Mouse (Mus musculus): Measurements from ENCODE around the gene Tmem174.

The Tmem174 gene

DNA sequence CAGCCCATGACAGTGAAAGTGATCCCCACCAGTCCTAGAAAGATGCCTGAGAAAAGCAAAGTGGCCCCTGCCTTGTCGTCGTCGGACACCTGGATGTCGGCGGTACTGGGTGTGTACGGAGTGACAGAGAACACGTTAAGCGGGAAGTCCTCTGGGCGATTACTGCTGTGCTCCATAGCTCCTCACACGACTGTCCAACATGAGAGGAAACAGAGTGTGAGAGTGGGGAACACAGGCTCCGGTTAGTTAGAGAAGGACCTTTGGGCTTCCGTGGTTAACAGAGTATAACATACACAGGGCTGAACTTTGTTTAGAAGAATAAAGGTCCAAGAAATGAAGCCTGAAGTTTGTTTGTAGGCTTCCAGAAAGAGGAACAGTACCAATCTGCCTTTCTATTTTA is at the start of gene Tmem174:
Tmem174 (minus strand) TSS at position 266 of the 400 bp plus-strand sequence.
- DNase-seq (ENCODE audit: low read depth, low spot score) = no peak

DNA sequence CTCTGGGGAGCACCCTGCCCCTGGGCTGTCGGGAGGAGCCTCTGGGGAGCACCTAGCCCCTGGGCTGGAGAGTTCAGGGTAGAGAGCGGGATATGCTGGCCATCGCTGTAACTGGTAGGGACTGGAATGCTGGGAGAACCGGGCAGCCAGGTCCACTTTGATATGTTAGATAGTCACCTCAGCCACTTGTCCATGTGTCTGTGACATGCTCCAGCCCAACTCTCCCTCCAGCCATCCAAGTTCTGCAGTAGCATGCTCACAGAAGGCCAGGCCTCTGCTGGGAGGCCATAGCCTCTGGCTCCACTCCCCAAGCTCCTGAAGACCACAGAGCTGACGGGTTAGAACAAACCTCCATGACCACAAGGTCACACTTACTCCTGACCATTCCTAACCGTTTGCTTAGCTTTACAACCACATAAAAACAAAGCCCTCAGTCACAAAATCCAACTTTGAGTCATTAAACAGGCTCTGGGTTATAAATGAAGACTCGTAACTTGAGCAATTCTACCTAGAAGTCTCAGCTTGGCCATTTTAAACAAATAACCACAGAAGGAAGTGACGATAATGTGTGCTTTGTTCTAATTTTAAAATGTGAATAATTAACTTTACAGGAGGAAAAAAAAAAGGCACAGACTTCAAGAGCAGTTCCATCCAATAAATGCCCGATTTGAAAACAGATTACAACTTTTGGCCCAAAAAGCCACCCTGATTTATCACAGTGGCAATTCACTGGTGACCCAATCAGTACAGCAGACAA is 47.1 kb upstream of the Tmem174 start:
- DNase-seq (ENCODE audit: low read depth, low spot score) = no peak

GRCm38 (mm10) chr13:98683412-98683811 is 46.2 kb upstream of the Tmem174 start:
- DNase-seq (ENCODE audit: low read depth, low spot score) = no peak

DNA sequence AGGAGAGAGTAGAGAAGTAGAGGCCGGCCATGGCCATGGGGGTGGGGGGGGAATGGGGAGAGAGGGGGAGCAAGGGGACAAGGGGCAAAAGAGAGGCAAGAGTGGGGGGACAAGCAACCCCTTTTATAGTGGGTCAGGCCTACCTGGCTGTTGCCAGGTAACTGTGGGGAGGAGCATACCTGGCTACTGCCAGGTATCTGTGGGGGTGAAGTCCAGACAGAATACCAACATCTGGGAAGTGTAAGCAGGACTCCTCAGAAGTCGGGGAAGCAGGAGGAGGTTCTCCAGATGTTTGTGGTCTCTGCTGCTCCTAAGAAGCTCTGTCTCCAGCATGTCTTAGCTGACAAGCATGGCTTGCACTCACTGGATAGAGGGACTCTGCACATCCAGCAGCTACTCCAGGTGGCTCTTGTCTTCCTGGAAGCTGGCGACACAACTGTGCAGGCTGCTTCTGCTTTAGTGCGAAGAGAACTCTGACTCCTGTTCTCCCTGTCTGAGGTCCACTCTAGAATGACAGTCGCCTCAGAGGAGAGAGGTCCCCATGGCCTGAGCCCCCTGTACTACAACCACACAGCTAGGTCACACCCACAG is 43.4 kb upstream of the Tmem174 start:
- DNase-seq (ENCODE audit: low read depth, low spot score) = no peak

- DNase-seq (ENCODE audit: low read depth, low spot score) = no peak
These were observed 42.4 kb upstream of the Tmem174 start for GRCm38 (mm10) chr13:98679631-98680041.

DNA sequence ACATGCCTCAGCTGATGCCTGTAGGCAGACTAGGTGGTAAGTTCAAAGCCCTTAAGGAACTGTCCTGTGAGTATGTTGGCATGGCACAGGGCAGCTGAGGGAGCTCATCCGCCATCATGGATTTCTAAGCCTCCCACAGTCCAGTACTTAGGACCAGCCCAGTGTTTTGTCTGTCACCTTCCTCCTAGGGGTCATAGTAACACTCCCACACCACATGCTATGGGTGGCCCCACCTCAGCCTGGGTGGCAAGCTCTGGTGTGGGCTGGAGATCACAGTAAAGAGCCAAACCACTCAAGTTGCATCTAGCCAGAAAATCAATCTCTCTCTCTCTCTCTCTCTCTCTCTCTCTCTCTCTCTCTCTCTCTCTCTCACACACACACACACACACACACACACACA is 42.0 kb upstream of the Tmem174 start:
- no peak for DNase-seq (ENCODE audit: low read depth, low spot score)

DNA sequence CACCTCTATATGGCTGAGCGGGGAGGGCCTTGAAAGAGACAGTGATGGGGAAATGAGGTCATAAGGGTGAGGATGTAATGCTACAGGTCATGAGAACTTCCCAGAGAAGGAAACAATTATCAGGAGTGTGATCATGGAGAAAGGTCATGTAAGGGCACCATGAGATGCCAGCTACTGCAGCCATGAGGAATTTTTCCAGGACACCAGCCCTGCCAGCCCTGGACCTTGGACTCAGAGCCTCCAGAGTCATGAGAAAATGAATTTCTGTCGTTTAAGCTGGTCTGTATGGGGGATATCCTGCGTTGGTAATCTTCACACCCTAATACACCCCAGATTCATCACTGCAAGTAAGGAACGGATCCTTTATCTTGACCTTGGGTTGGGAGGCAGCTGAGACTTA is 36.7 kb upstream of the Tmem174 start:
- no peak for DNase-seq (ENCODE audit: low read depth, low spot score)

GRCm38 (mm10) chr13:98669296-98669695 is 32.1 kb upstream of the Tmem174 start:
- no peak for DNase-seq (ENCODE audit: low read depth, low spot score)

DNA sequence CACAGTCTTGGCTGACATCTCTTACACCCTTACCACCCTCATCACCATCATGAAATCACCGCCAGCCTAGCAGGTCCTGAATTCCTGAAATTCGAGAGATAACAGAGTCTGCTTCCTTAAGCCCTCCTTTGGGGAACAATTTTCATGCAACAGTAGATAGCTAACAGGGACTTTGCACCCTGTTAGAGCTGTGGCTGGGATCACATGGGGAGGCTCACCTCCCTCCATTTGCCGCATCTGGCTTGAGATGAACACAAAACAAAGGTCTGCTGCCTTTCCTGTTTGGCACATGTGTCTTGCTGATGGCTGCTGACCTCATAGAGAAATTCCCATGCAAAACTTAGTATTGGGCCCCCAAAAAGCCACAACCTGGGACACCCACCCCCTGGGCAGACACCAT is 30.1 kb upstream of the Tmem174 start:
- DNase-seq (ENCODE audit: low read depth, low spot score) = no peak

DNA sequence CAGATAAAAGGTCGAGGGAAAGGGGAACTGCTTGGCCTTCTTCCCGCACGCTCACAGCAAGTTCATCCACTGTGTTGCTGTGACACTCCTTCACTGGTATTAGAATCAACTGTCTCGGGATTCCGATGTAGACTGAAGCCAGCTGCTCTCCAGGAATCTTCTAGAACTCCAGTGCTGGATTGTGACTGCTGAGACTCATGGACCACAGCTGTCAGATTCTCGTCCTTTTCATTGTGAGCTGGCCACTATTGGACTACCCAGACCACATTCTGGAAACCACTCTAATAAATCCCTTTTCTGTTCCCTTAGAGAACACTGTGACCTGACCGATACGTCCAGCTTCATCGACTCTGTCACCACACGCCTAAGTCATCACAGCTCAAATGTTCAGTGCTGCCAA is 28.0 kb upstream of the Tmem174 start:
- DNase-seq (ENCODE audit: low read depth, low spot score) = no peak

GRCm38 (mm10) chr13:98662173-98662675 is 25.0 kb upstream of the Tmem174 start:
- DNase-seq (ENCODE audit: low read depth, low spot score) = peak; percentile 35

- no peak for DNase-seq (ENCODE audit: low read depth, low spot score)
These were observed 18.8 kb upstream of the Tmem174 start for GRCm38 (mm10) chr13:98656034-98656471.

GRCm38 (mm10) chr13:98655346-98655745 is 18.1 kb upstream of the Tmem174 start:
- DNase-seq (ENCODE audit: low read depth, low spot score) = no peak

DNA sequence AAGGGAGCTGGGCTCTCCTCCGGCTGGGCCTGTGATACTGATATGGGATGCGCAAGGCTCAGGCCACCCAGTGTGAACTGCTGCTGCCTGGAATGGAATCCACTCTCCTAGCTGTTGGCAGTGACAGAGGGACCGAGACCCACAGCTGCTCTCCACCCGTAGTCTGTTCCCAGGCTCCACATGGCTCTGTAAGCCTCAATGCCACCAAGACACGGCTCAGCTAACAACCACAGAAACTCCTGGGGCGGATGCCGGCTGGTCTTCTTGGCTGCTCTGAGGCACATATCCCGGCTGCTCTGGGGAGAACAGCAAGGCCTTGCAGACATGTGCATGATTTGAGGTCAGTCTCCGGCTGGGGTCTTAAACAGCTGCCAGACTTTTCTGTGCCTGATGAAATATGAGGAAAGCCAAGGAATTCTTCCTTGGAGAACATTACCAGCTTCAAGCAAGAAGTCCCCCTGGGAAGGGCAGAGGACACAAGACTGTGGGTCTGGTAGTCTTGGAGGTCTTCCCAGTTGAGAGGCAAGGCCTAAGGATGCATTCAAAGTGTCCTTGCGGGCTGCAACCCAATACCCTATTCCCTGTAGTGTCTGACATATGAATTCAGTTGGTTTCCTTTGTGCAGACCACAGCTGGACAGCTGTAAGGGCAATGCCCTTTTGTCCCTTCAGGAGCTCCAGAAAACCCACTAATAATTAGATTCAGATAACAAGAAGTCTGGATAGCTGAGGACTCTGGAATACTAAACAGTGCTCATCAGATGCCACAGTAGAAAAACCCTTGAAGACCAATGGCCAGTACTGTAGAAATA is 17.1 kb upstream of the Tmem174 start:
- no peak for DNase-seq (ENCODE audit: low read depth, low spot score)

DNA sequence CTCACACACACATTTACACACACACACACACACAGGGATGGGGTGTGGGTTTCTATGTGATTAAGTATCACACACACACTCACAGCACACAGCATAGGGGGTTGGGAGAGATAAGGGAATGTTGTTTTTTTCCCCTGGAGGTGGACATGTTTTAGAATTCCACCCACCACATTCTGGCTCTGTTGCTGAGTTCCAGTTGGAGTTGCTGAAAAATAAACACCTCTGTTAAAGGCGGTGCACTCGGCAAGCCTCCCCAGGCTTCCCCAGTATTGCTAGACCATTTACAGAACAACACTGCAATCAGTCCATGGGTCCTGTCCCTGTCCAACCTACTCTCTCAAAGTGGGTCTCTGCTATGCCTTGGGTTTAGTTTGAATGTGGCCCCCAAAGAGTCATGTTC is 15.0 kb upstream of the Tmem174 start:
- no peak for DNase-seq (ENCODE audit: low read depth, low spot score)

- DNase-seq (ENCODE audit: low read depth, low spot score) = peak; percentile 4
These were observed 14.2 kb upstream of the Tmem174 start for GRCm38 (mm10) chr13:98651228-98651977.

DNA sequence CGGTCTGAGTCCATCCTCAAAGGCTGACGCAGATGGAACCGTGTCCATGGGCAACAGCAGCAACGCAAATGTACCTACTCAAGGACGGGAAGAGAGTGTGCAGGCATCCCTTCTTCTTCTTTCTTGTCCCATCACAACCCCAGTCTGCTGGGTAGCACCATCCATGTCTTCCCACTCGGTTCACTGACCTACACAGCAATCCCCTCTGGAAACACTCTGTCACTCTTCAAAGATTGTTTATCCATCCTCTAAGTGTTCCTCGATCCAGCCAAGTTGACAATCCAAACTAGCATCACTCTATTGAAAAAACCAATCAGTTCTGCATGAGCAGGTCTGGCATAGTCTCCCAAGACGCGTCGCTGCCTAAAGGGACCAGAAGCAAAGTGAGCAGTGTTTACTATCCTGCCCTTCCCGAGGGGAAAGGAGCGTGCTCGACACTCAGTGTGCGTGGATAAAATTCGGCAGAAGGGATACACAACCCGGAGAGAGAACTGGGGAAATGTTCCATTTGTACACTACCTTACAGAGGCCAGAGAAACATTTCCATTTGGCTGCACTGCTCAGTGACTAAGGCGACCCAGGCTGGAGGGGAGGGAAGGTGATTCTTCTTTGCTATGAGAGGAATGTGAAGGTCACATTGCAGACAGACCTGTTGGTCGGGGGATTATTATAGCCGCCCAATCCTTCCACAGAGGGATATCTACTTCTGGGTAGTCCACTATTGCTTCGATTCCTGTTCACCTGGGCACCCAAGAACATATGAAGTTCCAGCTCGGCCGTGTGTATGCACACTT is 10.8 kb upstream of the Tmem174 start:
- DNase-seq (ENCODE audit: low read depth, low spot score) = no peak

DNA sequence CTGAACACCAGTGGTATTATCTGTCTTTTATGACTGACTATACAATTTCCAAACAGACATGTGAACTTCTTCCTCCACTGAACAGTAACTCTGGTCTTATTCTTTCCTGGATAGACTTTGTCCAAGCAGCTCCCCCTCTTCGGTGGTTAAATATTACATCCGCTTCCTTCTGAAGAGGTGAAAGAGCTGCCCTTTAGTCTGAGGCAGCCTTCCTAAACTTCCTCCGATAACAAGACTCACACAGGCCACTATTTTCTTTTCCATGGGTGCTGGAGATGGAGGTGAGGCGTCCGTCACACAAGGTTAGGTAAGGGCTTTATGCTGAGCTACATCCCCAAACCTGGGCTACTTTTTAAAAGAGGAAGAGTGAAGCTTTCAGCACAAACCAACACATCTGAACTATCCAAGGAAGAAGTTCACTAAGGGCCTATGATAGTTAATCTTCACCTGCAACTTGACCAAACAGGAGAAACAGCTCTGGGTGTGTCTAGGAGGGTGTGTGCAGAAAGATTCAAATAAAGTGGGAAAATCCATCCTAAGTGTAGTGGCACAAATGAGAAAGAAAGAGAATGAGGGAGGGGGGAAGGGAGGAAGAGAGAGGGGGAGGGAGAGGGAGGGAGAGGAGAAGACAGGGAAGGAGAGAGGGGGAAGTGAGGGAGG is 1.4 kb upstream of the Tmem174 start:
- DNase-seq (ENCODE audit: low read depth, low spot score) = no peak

GRCm38 (mm10) chr13:98636571-98636970 is 639 bp downstream of the Tmem174 start:
- DNase-seq (ENCODE audit: low read depth, low spot score) = no peak

Data from A20 (cell line).